Mouse (Mus musculus) hindbrain, postnatal 0 days (tissue): ENCODE results near the gene Setx. TPM values are rescaled to one million over a fixed set of nuclear protein-coding genes. Genes with fewer than 3 reads are reported as not detected.

Source experiments
- ATAC-seq: fragments of 200-750 bp; cut with Nextera tagmentation; 2 replicates; pipeline ENCODE4 v1.8.0; 2017; ENCODE audit warnings: mild to moderate bottlenecking, moderate TSS enrichment, moderate library complexity
- DNase-seq: peaks from one replicate; pipeline ENCODE4 v3.0.0-alpha.2; 2015; ENCODE audit warnings: low spot score
- H3K27ac ChIP-seq: fragments of 300-500 bp; sonication (generic); 2 replicates; pipeline ENCODE4 v1.5.1; 2014; ENCODE audit warnings: mild to moderate bottlenecking
- H3K27me3 ChIP-seq: fragments of 300-500 bp; sonication (generic); 2 replicates; pipeline ENCODE4 v1.6.1; 2014; ENCODE audit warnings: low read length, mixed read lengths; ENCODE audit not compliant: insufficient read depth
- H3K36me3 ChIP-seq: fragments of 300-500 bp; sonication (generic); 2 replicates; pipeline ENCODE4 v1.6.1; 2014; ENCODE audit warnings: low read length, mixed read lengths; ENCODE audit not compliant: insufficient read depth
- H3K4me1 ChIP-seq: fragments of 300-500 bp; sonication (generic); 2 replicates; pipeline ENCODE4 v1.6.1; 2014; ENCODE audit warnings: antibody characterized with exemption, low read length, mixed read lengths; ENCODE audit not compliant: insufficient read depth
- H3K4me2 ChIP-seq: fragments of 300-500 bp; sonication (generic); 2 replicates; pipeline ENCODE4 v1.6.1; 2014; ENCODE audit warnings: low read depth, mild to moderate bottlenecking, low read length, moderate library complexity, mixed read lengths
- H3K4me3 ChIP-seq: fragments of 300-500 bp; sonication (generic); 2 replicates; pipeline ENCODE4 v1.5.1; 2014; ENCODE audit warnings: low read length
- H3K9ac ChIP-seq: fragments of 300-500 bp; sonication (generic); replicated peaks from 2 replicates; pipeline ENCODE4 v1.6.1; 2014; ENCODE audit warnings: mild to moderate bottlenecking, low read length, moderate library complexity, mixed read lengths
- H3K9me3 ChIP-seq: fragments of 300-500 bp; sonication (generic); 2 replicates; pipeline ENCODE4 v1.6.1; 2016; ENCODE audit warnings: low read length, mixed read lengths
- CTCF ChIP-seq: IDR thresholded peaks from 2 replicates; pipeline ENCODE4 v1.5.1; 2016; ENCODE audit warnings: antibody characterized with exemption, control low read depth, low read depth
- WGBS: fragments of 180-500 bp; shearing (Covaris S2); extraction: QIAGEN DNeasy Blood & Tissue Kit; methylation state at CpG from one replicate; pipeline ENCODE4 v1.1.7; 2014; 5-methylcytosine and 5-hydroxymethylcytosine counted together
- polyA plus RNA-seq: library from polyadenylated mRNA; unstranded; fragments of >200 nt; fragmentation: Nextera tagmentation; extraction: Ambion mirVana; gene quantifications from 2 replicates; pipeline ENCODE4 v1.2.1, GENCODE M21; 2015
- total RNA-seq: library from RNA; depleted of rRNA; stranded (reverse); fragments of >200 nt; gene quantifications from 2 replicates; pipeline ENCODE4 v1.2.3, GENCODE M21; 2014

Setx gene
- total and polyA plus RNA-seq, 2 experiments from 2014 or later, result 15.2 to 31.1 TPM

DNA sequence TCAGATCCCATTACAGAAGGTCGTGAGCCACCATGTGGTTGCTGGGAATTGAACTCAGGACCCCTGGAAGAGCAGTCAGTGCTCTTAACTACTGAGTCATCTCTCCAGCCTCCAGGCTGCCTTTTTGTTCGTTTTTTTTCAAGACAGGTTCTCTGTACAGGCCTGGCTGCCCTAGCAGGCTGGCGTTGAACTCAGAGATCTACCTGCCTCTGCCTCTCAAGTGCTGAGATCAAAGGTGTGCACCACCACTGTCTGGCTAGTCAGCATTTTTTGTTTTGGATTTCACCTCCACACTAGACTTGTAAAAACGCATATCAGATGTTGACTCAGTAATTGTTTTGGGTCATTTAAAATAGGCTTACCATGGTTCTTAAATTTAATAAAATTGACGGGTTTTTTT lies 44.1 kb downstream of the Setx start:
- H3K27me3 ChIP-seq, result no peaks in the 10 kb centered on the region
- no peaks in the 10 kb centered on the region for H3K4me1 ChIP-seq
- ATAC-seq (no peak), DNase-seq (no peak)
- H3K9ac ChIP-seq, result no peak overlapping the region
- no peak for TF ChIP-seq CTCF
- no peaks in the 10 kb centered on the region for H3K9me3 ChIP-seq
- peaks cover 48% of the 10 kb centered on the region for H3K36me3 ChIP-seq
- H3K27ac ChIP-seq, result no peak overlapping the region
- no peak overlapping the region for H3K4me3 ChIP-seq
- WGBS, result 94% methylated on average over 5 of the region's 5 CpGs
- no peak overlapping the region for H3K4me2 ChIP-seq

DNA sequence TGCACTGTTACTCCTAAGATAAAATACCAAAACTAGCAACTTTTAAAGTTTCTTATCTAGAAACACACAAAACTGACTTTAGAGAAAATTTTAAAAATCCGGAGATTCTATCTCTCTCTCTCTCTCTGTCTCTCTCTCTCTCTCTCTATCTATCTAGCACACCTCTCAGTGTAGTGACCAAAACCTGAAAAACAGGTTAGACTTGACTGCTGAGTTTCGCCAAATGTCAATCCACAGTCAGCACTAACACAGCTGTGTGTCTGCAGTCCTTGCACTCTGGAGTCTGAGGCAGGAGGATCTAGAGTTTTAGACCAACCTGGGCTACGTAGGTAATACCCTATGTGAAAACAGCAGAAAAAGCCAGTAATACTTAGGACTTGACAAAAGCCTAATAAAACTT lies 50.9 kb downstream of the Setx start:
- no peak overlapping the region for H3K27ac ChIP-seq
- no peaks in the 10 kb centered on the region for H3K4me1 ChIP-seq
- no peaks in the 10 kb centered on the region for H3K9me3 ChIP-seq
- DNase-seq, result no peak
- TF ChIP-seq CTCF, result no peak
- H3K4me2 ChIP-seq, result no peak overlapping the region
- H3K36me3 ChIP-seq, result peaks cover 78% of the 10 kb centered on the region
- 93% methylated on average over 3 of the region's 3 CpGs for WGBS
- H3K27me3 ChIP-seq, result no peaks in the 10 kb centered on the region
- ATAC-seq, result no peak
- no peak overlapping the region for H3K4me3 ChIP-seq
- no peak overlapping the region for H3K9ac ChIP-seq

DNA sequence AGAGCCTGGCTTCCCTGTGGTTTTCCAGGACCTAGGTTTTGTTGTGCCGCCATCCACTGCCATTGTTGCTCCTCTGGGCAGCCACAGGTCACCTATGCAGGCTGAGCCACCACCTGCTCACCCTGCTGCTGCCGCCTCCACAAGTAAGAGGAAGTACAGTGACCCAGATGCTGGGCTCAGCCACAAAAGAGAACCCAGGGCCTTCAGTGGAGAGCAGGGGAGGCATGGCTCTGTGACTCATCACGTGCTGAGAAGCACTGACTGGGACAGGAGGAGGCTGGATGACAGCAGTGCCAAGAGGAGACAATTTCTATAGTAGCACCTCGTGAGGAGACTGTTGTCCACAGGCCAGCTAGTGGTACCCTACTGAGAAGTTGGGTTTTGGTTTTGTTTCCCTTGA lies 55.8 kb downstream of the Setx start:
- H3K4me2 ChIP-seq, result no peak overlapping the region
- H3K27me3 ChIP-seq, result no peaks in the 10 kb centered on the region
- no peaks in the 10 kb centered on the region for H3K4me1 ChIP-seq
- no peak overlapping the region for H3K27ac ChIP-seq
- DNase-seq (no peak), ATAC-seq (no peak)
- H3K9ac ChIP-seq, result no peak overlapping the region
- peaks cover 58% of the 10 kb centered on the region for H3K36me3 ChIP-seq
- TF ChIP-seq CTCF, result no peak
- no peaks in the 10 kb centered on the region for H3K9me3 ChIP-seq
- WGBS, result 84% methylated on average over 4 of the region's 4 CpGs
- no peak overlapping the region for H3K4me3 ChIP-seq

DNA sequence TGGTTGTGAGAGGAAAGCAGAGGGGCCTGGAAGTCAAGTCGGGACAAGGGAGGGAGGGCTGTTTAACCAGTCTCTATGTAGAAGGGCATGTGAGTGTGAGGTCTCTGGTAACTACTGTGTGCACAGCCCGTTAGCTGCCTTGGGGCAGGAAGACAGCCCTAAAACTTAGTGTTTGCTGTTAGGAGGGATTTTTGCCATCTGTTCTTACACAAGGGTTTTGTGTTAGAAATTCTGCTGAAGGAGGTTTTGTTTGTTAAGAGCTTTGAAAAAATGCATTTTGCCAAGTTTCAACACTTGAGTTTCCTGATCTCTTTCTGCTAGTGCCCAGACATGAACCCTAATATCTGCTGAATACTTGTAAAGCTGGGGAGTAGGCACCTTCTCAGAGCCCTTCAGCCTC lies 57.1 kb downstream of the Setx start:
- Histone ChIP-seq H3K4me1 (no peaks in the 10 kb centered on the region), H3K4me2 (no peak overlapping the region), H3K36me3 (peaks cover 49% of the 10 kb centered on the region), H3K9me3 (no peaks in the 10 kb centered on the region), H3K4me3 (no peak overlapping the region), H3K27ac (no peak overlapping the region), H3K27me3 (no peaks in the 10 kb centered on the region), H3K9ac (no peak overlapping the region)
- TF ChIP-seq CTCF, result no peak
- DNase-seq (no peak), ATAC-seq (no peak)
- WGBS, result 90% methylated on average over 2 of the region's 2 CpGs

DNA sequence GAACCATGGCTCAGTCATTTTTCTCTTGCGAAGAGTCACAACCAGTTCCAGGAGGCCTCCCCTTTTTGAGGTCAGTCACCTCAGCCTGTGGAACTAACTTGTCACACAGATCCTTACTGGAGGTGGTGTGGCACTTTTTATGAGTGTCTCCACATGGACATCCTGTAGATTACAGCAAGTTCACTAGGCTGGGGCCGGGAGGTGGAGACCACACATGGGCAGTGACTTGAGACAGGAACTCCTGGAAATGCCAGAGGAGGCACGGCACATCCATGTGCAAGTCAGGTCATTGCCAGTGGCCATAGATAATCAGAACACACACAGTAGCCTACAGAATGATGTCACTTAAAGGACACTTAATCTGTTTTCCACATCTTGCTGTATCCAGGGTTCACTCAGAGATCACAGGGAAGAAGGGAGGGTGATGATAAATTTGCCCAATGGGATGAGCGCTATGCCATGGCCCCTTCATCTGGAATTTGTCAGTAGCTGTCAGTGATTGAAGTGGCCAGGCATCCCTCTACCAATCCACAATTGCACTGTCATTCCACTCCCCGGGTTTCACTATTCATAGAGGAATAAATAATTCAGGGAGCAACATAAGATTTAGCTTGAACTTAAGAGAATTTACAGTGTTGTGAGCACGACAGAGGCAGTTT lies 59.4 kb downstream of the Setx start:
- Histone ChIP-seq H3K9me3 (no peaks in the 10 kb centered on the region), H3K9ac (no peak overlapping the region), H3K27ac (no peak overlapping the region), H3K27me3 (no peaks in the 10 kb centered on the region), H3K4me3 (no peak overlapping the region), H3K4me2 (no peak overlapping the region), H3K36me3 (peaks cover 28% of the 10 kb centered on the region), H3K4me1 (no peaks in the 10 kb centered on the region)
- 73% methylated on average over 6 of the region's 6 CpGs for WGBS
- ATAC-seq (no peak), DNase-seq (no peak)
- TF ChIP-seq CTCF, result no peak

DNA sequence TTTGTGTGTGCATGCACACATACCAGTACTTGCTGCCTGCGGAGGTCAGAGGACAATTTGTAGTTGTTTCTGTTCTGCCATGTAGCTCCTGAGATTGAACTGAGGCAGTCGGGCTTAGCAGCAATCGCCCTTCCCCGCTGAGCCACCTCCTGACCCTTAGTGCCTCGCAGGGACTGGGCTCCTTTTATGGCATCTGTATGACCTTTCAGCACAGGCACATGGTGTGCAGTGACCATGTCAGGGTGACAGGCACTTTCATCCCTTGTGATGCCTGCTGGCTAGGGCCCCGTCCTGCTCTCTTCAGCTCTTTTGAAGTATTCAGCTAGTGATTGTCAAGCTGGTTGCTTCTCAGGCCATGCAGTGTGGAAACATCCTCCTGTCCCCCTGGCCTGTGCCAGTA lies 62.2 kb downstream of the Setx start:
- no peak for ATAC-seq
- H3K4me3 ChIP-seq, result no peak overlapping the region
- WGBS, result 28% methylated on average over 6 of the region's 6 CpGs
- H3K4me2 ChIP-seq, result no peak overlapping the region
- TF ChIP-seq CTCF, result no peak
- no peak for DNase-seq
- no peaks in the 10 kb centered on the region for H3K9me3 ChIP-seq
- no peak overlapping the region for H3K27ac ChIP-seq
- H3K4me1 ChIP-seq, result 0 out of 2 replicates have a peak, but pooled peaks cover 1% of the 10 kb centered on the region
- peaks cover 6% of the 10 kb centered on the region; the same call in 1 of the 2 replicates for H3K36me3 ChIP-seq
- H3K27me3 ChIP-seq, result no peaks in the 10 kb centered on the region
- no peak overlapping the region for H3K9ac ChIP-seq

DNA sequence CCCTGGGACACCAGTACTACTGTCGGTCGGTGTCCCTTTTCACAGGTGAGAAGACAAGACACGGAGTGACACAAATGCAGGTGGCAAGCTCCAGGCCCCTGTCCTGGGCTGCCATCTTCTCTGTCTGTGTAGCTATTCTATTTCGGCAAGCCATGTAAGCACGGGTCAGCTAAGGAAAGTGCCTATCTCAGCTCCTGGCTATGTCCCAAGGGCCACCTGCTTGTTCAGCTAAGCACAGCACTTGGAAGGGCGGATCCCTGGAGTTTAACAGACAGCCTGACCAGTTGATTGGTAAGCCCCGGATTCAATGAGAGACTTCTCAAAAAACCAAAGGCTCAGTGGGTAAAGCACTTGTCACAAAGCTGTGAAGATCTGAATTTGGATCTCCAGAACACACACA lies 66.4 kb downstream of the Setx start:
- Histone ChIP-seq H3K9ac (no peak overlapping the region), H3K4me3 (no peak overlapping the region), H3K4me1 (peaks cover 16% of the 10 kb centered on the region; the same call in 1 of the 2 replicates), H3K9me3 (no peaks in the 10 kb centered on the region), H3K27ac (no peak overlapping the region), H3K4me2 (no peak overlapping the region), H3K27me3 (no peaks in the 10 kb centered on the region), H3K36me3 (no peaks in the 10 kb centered on the region)
- WGBS, result 79% methylated on average over 7 of the region's 7 CpGs
- no peak for TF ChIP-seq CTCF
- ATAC-seq, result no peak
- no peak for DNase-seq
